Mouse (Mus musculus) liver, embryonic 13.5 days (tissue): Measurements from ENCODE around the gene Napb. TPM values are rescaled to one million over a fixed set of nuclear protein-coding genes. Genes with fewer than 3 reads are reported as not detected.

Source experiments
- ATAC-seq: fragments of 200-750 bp; cut with Nextera tagmentation; 2 replicates; pipeline ENCODE4 v1.8.0; 2017; ENCODE audit warnings: low read depth, mild to moderate bottlenecking, moderate number of reproducible peaks, moderate library complexity
- DNase-seq: peaks from one replicate; pipeline ENCODE4 v3.0.0; 2022
- H3K27ac ChIP-seq: fragments of 300-500 bp; sonication (generic); 2 replicates; pipeline ENCODE4 v1.5.1; 2015; ENCODE audit warnings: moderate library complexity, mild to moderate bottlenecking, inconsistent platforms
- H3K27me3 ChIP-seq: fragments of 300-500 bp; sonication (generic); 2 replicates; pipeline ENCODE4 v1.6.1; 2015; ENCODE audit warnings: mild to moderate bottlenecking, inconsistent platforms
- H3K36me3 ChIP-seq: fragments of 300-500 bp; sonication (generic); 2 replicates; pipeline ENCODE4 v1.6.1; 2015; ENCODE audit warnings: mild to moderate bottlenecking, inconsistent platforms
- H3K4me1 ChIP-seq: fragments of 300-500 bp; sonication (generic); replicated peaks from 2 replicates; pipeline ENCODE4 v1.6.1; 2015; ENCODE audit warnings: inconsistent platforms
- H3K4me2 ChIP-seq: fragments of 300-500 bp; sonication (generic); 2 replicates; pipeline ENCODE4 v1.6.1; 2015; ENCODE audit warnings: inconsistent platforms, mild to moderate bottlenecking, moderate library complexity
- H3K4me3 ChIP-seq: fragments of 300-500 bp; sonication (generic); replicated peaks from 2 replicates; pipeline ENCODE4 v1.5.1; 2015; ENCODE audit warnings: mild to moderate bottlenecking, inconsistent platforms
- H3K9ac ChIP-seq: fragments of 300-500 bp; sonication (generic); 2 replicates; pipeline ENCODE4 v1.6.1; 2015; ENCODE audit warnings: mild to moderate bottlenecking, inconsistent platforms
- H3K9me3 ChIP-seq: fragments of 300-500 bp; sonication (generic); replicated peaks from 2 replicates; pipeline ENCODE4 v1.6.1; 2016; ENCODE audit warnings: inconsistent platforms
- WGBS: fragments of 180-500 bp; shearing (Covaris S2); methylation state at CpG from one replicate; pipeline ENCODE4 v1.1.7; 2015; ENCODE audit not compliant: insufficient replicate concordance; 5-methylcytosine and 5-hydroxymethylcytosine counted together
- polyA plus RNA-seq: library from polyadenylated mRNA; unstranded; fragments of >200 nt; fragmentation: Nextera tagmentation; extraction: Ambion mirVana; gene quantifications from 2 replicates; pipeline ENCODE4 v1.2.1, GENCODE M21; 2015

The Napb gene
- polyA plus RNA-seq, 1 experiment from 2014 or later, result 0.36 TPM

DNA sequence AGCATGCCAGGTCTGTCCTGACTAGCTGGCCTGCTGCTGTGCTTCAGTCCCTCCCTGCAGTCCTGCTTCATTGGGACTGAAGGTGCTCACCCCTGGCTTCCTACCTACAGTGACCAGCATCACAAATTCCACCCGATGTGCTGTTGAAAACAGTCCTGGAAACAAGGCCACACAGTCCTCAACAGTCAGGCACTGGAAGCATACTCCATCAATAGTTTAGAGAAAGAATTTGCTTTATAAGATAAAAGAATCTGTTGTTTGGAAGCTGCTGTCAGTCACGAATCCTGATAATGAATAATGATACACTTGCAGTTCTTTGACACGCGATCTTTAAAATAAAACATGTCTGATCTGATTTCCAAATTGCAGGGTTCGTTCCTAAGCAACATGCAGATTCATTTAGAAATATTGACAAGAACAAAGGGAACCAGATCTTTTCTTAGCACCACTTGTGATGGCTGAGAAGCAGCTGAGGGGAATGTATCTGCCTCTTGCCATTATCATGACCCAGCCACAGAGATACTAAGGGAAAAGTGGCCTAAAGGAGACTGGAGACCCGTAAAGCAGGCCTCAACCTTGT, 87.8 kb downstream of the Napb start:
- DNase-seq (no peak), ATAC-seq (no peak)
- no peak overlapping the region for H3K4me2 ChIP-seq
- 68% methylated on average over 6 of the region's 6 CpGs for WGBS
- H3K4me1 ChIP-seq, result no peaks in the 10 kb centered on the region
- H3K9ac ChIP-seq, result no peak overlapping the region
- H3K9me3 ChIP-seq, result no peaks in the 10 kb centered on the region
- H3K4me3 ChIP-seq, result no peak overlapping the region
- H3K27me3 ChIP-seq, result no peaks in the 10 kb centered on the region
- H3K36me3 ChIP-seq, result no peaks in the 10 kb centered on the region
- no peak overlapping the region for H3K27ac ChIP-seq

Other genes starting within 250 kb of the Napb start
- 64.2 and 70.5 TPM in 2 replicates for gene Nxt1, start 59.9 kb downstream of the Napb start, polyA plus RNA-seq
- gene Gzf1, start 51.4 kb downstream of the Napb start, polyA plus RNA-seq, result 7.3 and 9.2 TPM in 2 replicates
- gene Cstl1, start 17.9 kb upstream of the Napb start, polyA plus RNA-seq, result not detected in 2 replicates
- not detected in 2 replicates for gene Cst11, start 39.0 kb upstream of the Napb start, polyA plus RNA-seq
- not detected in 2 replicates for gene 8030411F24Rik, start 49.5 kb upstream of the Napb start, polyA plus RNA-seq
- not detected in 2 replicates for gene Cst12, start 56.9 kb upstream of the Napb start, polyA plus RNA-seq
- gene Cst8, start 66.3 kb upstream of the Napb start, polyA plus RNA-seq, result not detected in 2 replicates
- not detected in 2 replicates for gene Cst13, start 87.6 kb upstream of the Napb start, polyA plus RNA-seq
- gene Cst9, start 102.7 kb upstream of the Napb start, polyA plus RNA-seq, result 0.28 and 0.40 TPM in 2 replicates
- not detected in 2 replicates for gene 9230104L09Rik, start 132.6 kb upstream of the Napb start, polyA plus RNA-seq
- gene Cst3, start 143.2 kb upstream of the Napb start, polyA plus RNA-seq, result 128 and 144 TPM in 2 replicates